Mouse (Mus musculus) kidney, embryonic 15.5 days (tissue): ENCODE measurements around the gene Map4k5. TPM values are rescaled to one million over a fixed set of nuclear protein-coding genes. Genes with fewer than 3 reads are reported as not detected.

ENCODE experiments used
- ATAC-seq: fragments of 200-750 bp; cut with Nextera tagmentation; replicated peaks from 2 replicates; pipeline ENCODE4 v1.8.0; 2017; ENCODE audit warnings: moderate TSS enrichment; ENCODE audit not compliant: low FRiP score
- H3K27ac ChIP-seq: fragments of 300-500 bp; sonication (generic); 2 replicates; pipeline ENCODE4 v1.5.1; 2015; ENCODE audit warnings: mild to moderate bottlenecking, inconsistent platforms
- H3K27me3 ChIP-seq: fragments of 300-500 bp; sonication (generic); 2 replicates; pipeline ENCODE4 v1.6.1; 2015; ENCODE audit warnings: inconsistent platforms
- H3K36me3 ChIP-seq: fragments of 300-500 bp; sonication (generic); 2 replicates; pipeline ENCODE4 v1.6.1; 2015; ENCODE audit warnings: inconsistent platforms
- H3K4me1 ChIP-seq: fragments of 300-500 bp; sonication (generic); 2 replicates; pipeline ENCODE4 v1.6.1; 2015; ENCODE audit warnings: inconsistent platforms
- H3K4me2 ChIP-seq: fragments of 300-500 bp; sonication (generic); 2 replicates; pipeline ENCODE4 v1.6.1; 2015; ENCODE audit warnings: moderate library complexity, mild to moderate bottlenecking, inconsistent platforms
- H3K4me3 ChIP-seq: fragments of 300-500 bp; sonication (generic); replicated peaks from 2 replicates; pipeline ENCODE4 v1.5.1; 2015; ENCODE audit warnings: mild to moderate bottlenecking, inconsistent platforms
- H3K9ac ChIP-seq: fragments of 300-500 bp; sonication (generic); 2 replicates; pipeline ENCODE4 v1.6.1; 2015; ENCODE audit warnings: mild to moderate bottlenecking, inconsistent platforms
- H3K9me3 ChIP-seq: fragments of 300-500 bp; sonication (generic); replicated peaks from 2 replicates; pipeline ENCODE4 v1.6.1; 2016; ENCODE audit warnings: inconsistent platforms
- WGBS: fragments of 180-500 bp; shearing (Covaris S2); methylation state at CpG from one replicate; pipeline ENCODE4 v1.1.7; 2015; ENCODE audit warnings: mixed read lengths; 5-methylcytosine and 5-hydroxymethylcytosine counted together
- polyA plus RNA-seq: library from polyadenylated mRNA; unstranded; fragments of >200 nt; fragmentation: Nextera tagmentation; extraction: Ambion mirVana; gene quantifications from 2 replicates; pipeline ENCODE4 v1.2.1, GENCODE M21; 2015

The Map4k5 gene
- polyA plus RNA-seq, 1 experiment from 2014 or later: 34.3 TPM

DNA sequence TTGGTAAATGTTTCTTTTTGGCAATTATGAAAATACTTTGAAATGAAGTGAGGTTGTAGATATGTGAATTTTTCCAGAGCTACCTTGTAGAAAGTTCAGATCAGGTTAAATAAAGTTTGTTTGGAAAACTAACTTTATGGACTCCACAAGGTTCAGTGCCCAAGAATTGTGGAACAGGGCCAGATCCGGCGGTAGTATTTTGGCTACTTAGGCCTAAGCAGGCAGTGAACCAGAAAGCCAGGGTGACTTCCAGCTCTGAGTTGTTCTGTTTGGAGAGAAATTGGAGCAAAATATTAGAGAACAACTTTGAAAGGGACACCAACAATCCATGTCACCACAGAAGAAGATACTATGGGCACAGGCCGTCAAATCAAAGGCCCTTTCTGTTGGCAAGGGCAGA lies 96.7 kb downstream of the Map4k5 start:
- Histone ChIP-seq H3K9me3 (no peaks in the 10 kb centered on the region), H3K27ac (no peak overlapping the region), H3K4me3 (no peak overlapping the region), H3K4me2 (no peak overlapping the region), H3K27me3 (no peaks in the 10 kb centered on the region), H3K9ac (no peak overlapping the region), H3K4me1 (peaks cover 4% of the 10 kb centered on the region), H3K36me3 (no peaks in the 10 kb centered on the region)
- no peak for ATAC-seq
- 52% methylated on average over 3 of the region's 3 CpGs for WGBS

DNA sequence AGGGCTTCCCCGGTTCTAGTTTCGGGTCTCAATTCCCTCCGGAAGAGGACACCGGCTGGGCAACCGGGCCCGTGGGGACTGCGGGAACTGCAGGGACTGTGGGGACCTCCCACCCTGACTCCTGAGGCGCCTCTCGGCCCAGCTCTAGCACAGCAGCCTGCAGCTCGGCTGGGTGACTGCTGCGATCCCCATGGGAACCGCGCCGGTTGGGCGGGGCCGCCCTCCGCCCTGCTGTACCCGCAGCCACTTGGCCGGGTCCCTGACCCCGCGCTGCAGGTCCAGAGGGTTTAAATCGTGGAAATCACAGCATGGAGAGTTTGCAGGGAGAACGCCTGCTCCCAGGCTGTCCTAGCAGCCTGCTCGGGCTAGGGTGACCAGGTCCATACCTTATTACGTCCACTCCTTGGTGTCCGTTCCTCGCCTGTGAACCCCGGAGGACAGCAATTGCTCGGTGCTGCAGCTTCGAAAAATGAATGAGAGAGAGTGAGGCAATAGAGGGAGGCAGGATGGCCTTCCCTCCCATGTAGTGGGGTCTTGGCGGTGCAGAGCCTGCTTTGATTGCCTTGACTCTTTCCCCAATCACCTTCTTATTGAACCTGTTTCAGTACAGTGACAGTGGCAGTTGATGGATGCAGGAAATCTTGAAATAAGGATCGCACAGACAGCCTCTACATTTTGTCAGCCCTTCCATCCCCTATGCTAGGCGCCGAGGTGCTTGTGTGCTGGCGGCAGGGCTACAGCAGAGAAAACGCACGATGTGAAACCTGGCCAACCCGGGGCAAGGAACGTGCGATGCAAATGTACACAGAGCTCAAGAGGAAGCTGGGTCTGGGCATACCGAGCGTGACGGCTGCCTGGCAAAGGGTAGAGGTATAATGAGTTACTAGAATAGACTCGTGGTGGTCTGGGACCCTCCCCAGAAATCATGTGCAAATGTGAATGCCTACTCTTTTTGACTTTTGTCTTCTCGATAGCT lies 102.2 kb downstream of the Map4k5 start, which contains the start of gene Cdkl1:
TSS of gene Cdkl1 (minus strand) at position 738 of the 976 bp plus-strand sequence.
- peak within 1 kb of the TSS; percentile 55 for H3K9ac ChIP-seq
- H3K9me3 ChIP-seq: no peaks in the 10 kb centered on the region
- H3K36me3 ChIP-seq: no peaks in the 10 kb centered on the region
- peak within 1 kb of the TSS; percentile 57 for H3K4me3 ChIP-seq
- peaks cover 4% of the 10 kb centered on the region; the same call in 1 of the 2 replicates for H3K27me3 ChIP-seq
- peaks cover 20% of the 10 kb centered on the region for H3K4me1 ChIP-seq
- 2% methylated on average over 45 of the region's 45 CpGs for WGBS
- H3K27ac ChIP-seq: peak within 1 kb of the TSS; percentile 78
- peak; percentile 95 for ATAC-seq
- H3K4me2 ChIP-seq: peak within 1 kb of the TSS; percentile 97

- Histone ChIP-seq H3K9me3 (no peaks in the 10 kb centered on the region), H3K27ac (peak overlapping the region; percentile 78), H3K36me3 (no peaks in the 10 kb centered on the region), H3K27me3 (peaks cover 4% of the 10 kb centered on the region; the same call in 1 of the 2 replicates), H3K4me2 (peak overlapping the region; percentile 97), H3K4me3 (peak overlapping the region; percentile 57), H3K9ac (peak overlapping the region; percentile 55), H3K4me1 (peaks cover 20% of the 10 kb centered on the region)
- peak; percentile 53 for ATAC-seq
- WGBS: 31% methylated on average over 27 of the region's 27 CpGs
These were observed 103.1 kb downstream of the Map4k5 start for GRCm38 (mm10) chr12:69789766-69790529.

DNA sequence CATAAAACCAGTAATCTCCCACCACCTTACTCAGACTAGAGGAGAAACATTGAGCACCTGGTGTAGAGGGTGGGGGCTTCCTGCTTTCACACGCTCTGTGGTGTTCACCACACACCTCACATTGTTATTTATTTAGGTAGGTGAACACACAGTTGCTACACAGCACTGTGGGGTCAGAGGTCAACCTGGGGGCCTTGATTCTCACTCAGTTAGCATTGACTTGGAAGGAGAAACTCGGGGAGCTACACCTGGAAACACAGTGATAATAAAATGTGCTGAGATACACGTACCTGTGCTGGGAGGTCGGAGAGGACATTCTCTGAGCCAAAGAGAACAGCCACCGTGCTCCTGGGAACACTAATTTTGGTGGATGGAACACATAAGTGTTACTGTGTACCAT lies 104.6 kb downstream of the Map4k5 start:
- WGBS: 82% methylated on average over 5 of the region's 5 CpGs
- Histone ChIP-seq H3K9ac (no peak overlapping the region), H3K4me2 (peak overlapping the region; percentile 27), H3K36me3 (no peaks in the 10 kb centered on the region), H3K27ac (no peak overlapping the region), H3K27me3 (peaks cover 4% of the 10 kb centered on the region; the same call in 1 of the 2 replicates), H3K4me3 (no peak overlapping the region), H3K4me1 (peaks cover 24% of the 10 kb centered on the region), H3K9me3 (no peaks in the 10 kb centered on the region)
- no peak for ATAC-seq

- H3K36me3 ChIP-seq: no peaks in the 10 kb centered on the region
- H3K27ac ChIP-seq: no peak overlapping the region
- H3K4me1 ChIP-seq: peaks cover 35% of the 10 kb centered on the region
- 87% methylated on average over 9 of the region's 9 CpGs for WGBS
- no peak overlapping the region for H3K4me2 ChIP-seq
- H3K9me3 ChIP-seq: no peaks in the 10 kb centered on the region
- no peak overlapping the region for H3K9ac ChIP-seq
- H3K4me3 ChIP-seq: no peak overlapping the region
- no peak for ATAC-seq
- H3K27me3 ChIP-seq: peaks cover 4% of the 10 kb centered on the region; the same call in 1 of the 2 replicates
These were observed 107.5 kb downstream of the Map4k5 start for GRCm38 (mm10) chr12:69785471-69785870.

- whole genome bisulfite sequencing: 56% methylated on average over 6 of the region's 6 CpGs
- Histone ChIP-seq H3K36me3 (no peaks in the 10 kb centered on the region), H3K27ac (peak overlapping the region; percentile 91), H3K9me3 (no peaks in the 10 kb centered on the region), H3K27me3 (peaks cover 2% of the 10 kb centered on the region; the same call in 1 of the 2 replicates), H3K4me1 (peaks cover 37% of the 10 kb centered on the region), H3K4me2 (peak overlapping the region; percentile 14; the same call in 1 of the 2 replicates), H3K4me3 (no peak overlapping the region), H3K9ac (no peak overlapping the region)
- no peak for ATAC-seq
These were observed 109.6 kb downstream of the Map4k5 start for GRCm38 (mm10) chr12:69783247-69784025.

GRCm38 (mm10) chr12:69781935-69782650 lies 110.9 kb downstream of the Map4k5 start:
- Histone ChIP-seq H3K27me3 (no peaks in the 10 kb centered on the region), H3K4me2 (peak overlapping the region; percentile 10; the same call in 1 of the 2 replicates), H3K27ac (peak overlapping the region; percentile 91), H3K9ac (no peak overlapping the region), H3K9me3 (no peaks in the 10 kb centered on the region), H3K4me1 (peaks cover 44% of the 10 kb centered on the region), H3K4me3 (no peak overlapping the region), H3K36me3 (no peaks in the 10 kb centered on the region)
- WGBS: 32% methylated on average over 10 of the region's 10 CpGs
- peak; percentile 93 for ATAC-seq

GRCm38 (mm10) chr12:69781480-69781879 lies 111.5 kb downstream of the Map4k5 start:
- Histone ChIP-seq H3K27me3 (no peaks in the 10 kb centered on the region), H3K4me2 (no peak overlapping the region), H3K4me1 (peaks cover 50% of the 10 kb centered on the region), H3K27ac (peak overlapping the region; percentile 91), H3K4me3 (no peak overlapping the region), H3K9me3 (no peaks in the 10 kb centered on the region), H3K9ac (no peak overlapping the region), H3K36me3 (no peaks in the 10 kb centered on the region)
- no peak; the same call in 1 of the 2 replicates for ATAC-seq
- 58% methylated on average over 8 of the region's 8 CpGs for WGBS

- no peak overlapping the region for H3K9ac ChIP-seq
- no peak overlapping the region for H3K4me3 ChIP-seq
- H3K36me3 ChIP-seq: no peaks in the 10 kb centered on the region
- peaks cover 49% of the 10 kb centered on the region for H3K4me1 ChIP-seq
- 69% methylated on average over 2 of the region's 2 CpGs for whole genome bisulfite sequencing
- H3K4me2 ChIP-seq: no peak overlapping the region
- no peaks in the 10 kb centered on the region for H3K9me3 ChIP-seq
- ATAC-seq: no peak
- no peaks in the 10 kb centered on the region for H3K27me3 ChIP-seq
- peak overlapping the region; percentile 94 for H3K27ac ChIP-seq
These were observed 115.0 kb downstream of the Map4k5 start for GRCm38 (mm10) chr12:69777957-69778356.

- H3K36me3 ChIP-seq: no peaks in the 10 kb centered on the region
- H3K27me3 ChIP-seq: no peaks in the 10 kb centered on the region
- H3K9me3 ChIP-seq: no peaks in the 10 kb centered on the region
- WGBS: 88% methylated on average over 6 of the region's 6 CpGs
- H3K4me3 ChIP-seq: no peak overlapping the region
- no peak overlapping the region for H3K4me2 ChIP-seq
- H3K4me1 ChIP-seq: peaks cover 44% of the 10 kb centered on the region
- no peak for ATAC-seq
- H3K9ac ChIP-seq: no peak overlapping the region
- H3K27ac ChIP-seq: peak overlapping the region; percentile 94
These were observed 115.7 kb downstream of the Map4k5 start for GRCm38 (mm10) chr12:69777341-69777730.
